9 mouse cellular contexts compared by ENCODE assay signal in the genomic region with DNA sequence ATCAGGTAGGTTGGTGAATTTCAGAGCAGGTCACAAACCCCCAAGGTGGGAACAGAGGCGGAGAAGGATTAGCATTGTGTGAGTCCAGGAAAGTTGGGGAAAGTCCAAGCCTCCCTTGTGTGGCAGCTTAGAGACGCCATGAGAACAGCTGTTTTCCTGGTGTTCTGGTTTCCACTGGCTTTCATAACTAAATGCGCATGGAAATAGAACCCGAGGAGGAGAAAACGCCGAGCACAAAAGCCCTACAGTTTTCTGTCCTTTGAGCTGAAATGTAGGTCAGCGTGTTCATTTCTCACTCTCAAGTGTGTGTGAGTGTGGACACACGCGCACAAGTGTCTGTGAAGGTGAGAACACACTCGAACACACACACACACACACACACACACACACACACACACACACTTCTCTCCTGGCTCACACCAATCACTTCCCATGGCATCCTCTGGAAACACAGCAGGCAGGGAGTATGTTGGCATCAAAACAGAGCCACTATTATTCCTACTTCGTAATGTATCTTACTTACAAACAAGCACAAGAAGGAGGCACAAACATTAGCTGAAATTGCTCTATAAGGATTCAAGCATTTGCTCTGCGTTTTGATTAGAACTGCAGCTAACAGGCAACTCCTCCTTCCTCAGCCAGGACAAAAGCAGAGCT. TPM values are rescaled to one million over a fixed set of nuclear protein-coding genes. Genes with fewer than 3 reads are reported as not detected.
DNase-seq lines count a peak whose midpoint lies in the region; ATAC-seq and TF ChIP-seq lines count a peak whose summit lies in the region.
"Had no signal": no experiment of that assay in that cellular context is flagged by ENCODE, and none has a peak within 500 bp of the region (broad histone marks: within the 10 kb centered on the region; RNA-seq: fewer than 3 reads in every experiment).

No protein-coding gene starts in this region.

- H3K4me3 ChIP-seq in heart, embryonic 14.5 days (ENCODE audit: control insufficient read depth in 1 of 2, insufficient read depth in 1 of 2, low read depth in 1 of 2, low read length in 2 of 2), result no peak overlapping the region
- no peak overlapping the region for H3K4me3 ChIP-seq in embryonic facial prominence, embryonic 13.5 days
- H3K4me3 ChIP-seq in kidney, postnatal 0 days (replicated peaks; ENCODE audit: low read depth, low read length), result no peak overlapping the region
- H3K4me3 ChIP-seq in midbrain, embryonic 13.5 days (replicated peaks), result no peak overlapping the region
- no peak overlapping the region for H3K4me3 ChIP-seq in lung, adult 2 months (replicated peaks; ENCODE audit: extremely low read depth, low read depth, low read length)
- H3K4me3 ChIP-seq in liver, embryonic 12.5 days, result no peak overlapping the region

- no peaks in the 10 kb centered on the region for H3K36me3 ChIP-seq in heart, embryonic 14.5 days (ENCODE audit: control insufficient read depth, insufficient read depth, low read length)
- H3K36me3 ChIP-seq in embryonic facial prominence, embryonic 13.5 days, result no peaks in the 10 kb centered on the region
- no peaks in the 10 kb centered on the region for H3K36me3 ChIP-seq in kidney, postnatal 0 days (ENCODE audit: insufficient read depth, low read length)
- H3K36me3 ChIP-seq in midbrain, embryonic 13.5 days, result no peaks in the 10 kb centered on the region
- H3K36me3 ChIP-seq in liver, embryonic 12.5 days, result no peaks in the 10 kb centered on the region

- no peak overlapping the region for H3K9ac ChIP-seq in heart, embryonic 14.5 days (ENCODE audit: low read length)
- 0 out of 2 replicates have a peak overlapping the region, but pooled peaks have one; percentile 32 for H3K9ac ChIP-seq in embryonic facial prominence, embryonic 13.5 days
- no peak overlapping the region for H3K9ac ChIP-seq in kidney, postnatal 0 days (ENCODE audit: low read depth, low read length)
- H3K9ac ChIP-seq in midbrain, embryonic 13.5 days (replicated peaks), result no peak overlapping the region
- H3K9ac ChIP-seq in liver, embryonic 12.5 days, result no peak overlapping the region

- H3K27ac ChIP-seq in heart, embryonic 14.5 days (replicated peaks in 1 of 2; ENCODE audit: control insufficient read depth in 1 of 2, insufficient read depth in 1 of 2, low read depth in 2 of 2, low read length in 2 of 2), result peak overlapping the region; percentile 16 to 50; a peak in 2 of 4 replicates
- peak overlapping the region; percentile 87 for H3K27ac ChIP-seq in embryonic facial prominence, embryonic 13.5 days
- peak overlapping the region; percentile 70 for H3K27ac ChIP-seq in kidney, postnatal 0 days
- H3K27ac ChIP-seq in midbrain, embryonic 13.5 days, result no peak overlapping the region
- H3K27ac ChIP-seq in liver, embryonic 12.5 days, result no peak overlapping the region

- 63% methylated on average over 12 of the region's 12 CpGs for WGBS in heart, embryonic 14.5 days
- WGBS in embryonic facial prominence, embryonic 13.5 days, result 36% methylated on average over 12 of the region's 12 CpGs
- WGBS in kidney, postnatal 0 days, result 67% methylated on average over 12 of the region's 12 CpGs
- WGBS in midbrain, embryonic 13.5 days, result 38% methylated on average over 12 of the region's 12 CpGs
- 54% methylated on average over 12 of the region's 12 CpGs for WGBS in lung, adult 2 months
- WGBS in liver, embryonic 12.5 days (ENCODE audit: insufficient replicate concordance), result 77% methylated on average over 12 of the region's 12 CpGs

- no peaks in the 10 kb centered on the region for H3K27me3 ChIP-seq in heart, embryonic 14.5 days (ENCODE audit: control insufficient read depth, insufficient read depth, low read length)
- H3K27me3 ChIP-seq in embryonic facial prominence, embryonic 13.5 days, result no peaks in the 10 kb centered on the region
- no peaks in the 10 kb centered on the region for H3K27me3 ChIP-seq in kidney, postnatal 0 days (ENCODE audit: insufficient read depth, low read length)
- no peaks in the 10 kb centered on the region for H3K27me3 ChIP-seq in midbrain, embryonic 13.5 days
- no peaks in the 10 kb centered on the region for H3K27me3 ChIP-seq in liver, embryonic 12.5 days (replicated peaks)

- no peak for TF ChIP-seq POLR2A in lung, adult 2 months (IDR thresholded peaks at IDR 0.05; ENCODE audit: borderline replicate concordance, extremely low read depth, low read depth, low read length)

- no peak for DNase-seq in heart, postnatal 36 days
- DNase-seq in kidney, postnatal 0 days (ENCODE audit: low spot score), result no peak
- DNase-seq in ovary, adult 18-20 months (ENCODE audit: low spot score), result no peak
- DNase-seq in lung, adult 2 months, result no peak

- peaks cover 17 to 25% of the 10 kb centered on the region in 2 experiments for H3K4me1 ChIP-seq in heart, embryonic 14.5 days (ENCODE audit: control insufficient read depth in 2 of 2, insufficient read depth in 2 of 2, low read length in 2 of 2)
- peaks cover 31% of the 10 kb centered on the region for H3K4me1 ChIP-seq in embryonic facial prominence, embryonic 13.5 days
- 0 out of 2 replicates have a peak, but pooled peaks cover 7% of the 10 kb centered on the region for H3K4me1 ChIP-seq in kidney, postnatal 0 days (replicated peaks; ENCODE audit: insufficient read depth, low read length)
- H3K4me1 ChIP-seq in midbrain, embryonic 13.5 days (replicated peaks), result peaks cover 27% of the 10 kb centered on the region
- no peaks in the 10 kb centered on the region for H3K4me1 ChIP-seq in lung, adult 2 months (ENCODE audit: control insufficient read depth, insufficient read depth, low read length)
- H3K4me1 ChIP-seq in liver, embryonic 12.5 days, result peaks cover 7% of the 10 kb centered on the region; the same call in 1 of the 2 replicates

- H3K9me3 ChIP-seq in heart, embryonic 14.5 days (ENCODE audit: control insufficient read depth, low read length), result no peaks in the 10 kb centered on the region
- H3K9me3 ChIP-seq in embryonic facial prominence, embryonic 13.5 days, result no peaks in the 10 kb centered on the region
- no peaks in the 10 kb centered on the region for H3K9me3 ChIP-seq in kidney, postnatal 0 days (replicated peaks; ENCODE audit: low read length)
- no peaks in the 10 kb centered on the region for H3K9me3 ChIP-seq in midbrain, embryonic 13.5 days
- no peaks in the 10 kb centered on the region for H3K9me3 ChIP-seq in liver, embryonic 12.5 days (replicated peaks)

- intact Hi-C loops in heart, postnatal 36 days (cut with DNase I), result no loop called here

- no peak for ATAC-seq in heart, embryonic 14.5 days (ENCODE audit: insufficient number of reproducible peaks, insufficient read depth, low FRiP score, low read depth)
- ATAC-seq in embryonic facial prominence, embryonic 13.5 days (ENCODE audit: insufficient number of reproducible peaks, insufficient read depth, low FRiP score, low TSS enrichment, low read depth), result 0 out of 2 replicates have a peak, but pooled peaks have one; percentile 44
- no peak for ATAC-seq in kidney, postnatal 0 days (replicated peaks; ENCODE audit: low FRiP score, low read depth)
- peak; percentile 53; the same call in 1 of the 2 replicates for ATAC-seq in midbrain, embryonic 13.5 days
- no peak for ATAC-seq in liver, embryonic 12.5 days

- H3K4me2 ChIP-seq in heart, embryonic 14.5 days (ENCODE audit: low read length), result no peak overlapping the region
- H3K4me2 ChIP-seq in embryonic facial prominence, embryonic 13.5 days, result peak overlapping the region; percentile 28
- H3K4me2 ChIP-seq in kidney, postnatal 0 days (ENCODE audit: low read length), result no peak overlapping the region
- no peak overlapping the region for H3K4me2 ChIP-seq in midbrain, embryonic 13.5 days (replicated peaks)
- no peak overlapping the region for H3K4me2 ChIP-seq in liver, embryonic 12.5 days

- no peak for TF ChIP-seq CTCF in kidney, postnatal 0 days (IDR thresholded peaks at IDR 0.05; ENCODE audit: low read depth)
- no peak for TF ChIP-seq CTCF in lung, adult 2 months (IDR thresholded peaks at IDR 0.05; ENCODE audit: insufficient read depth, low read length)

RNA-seq across cellular contexts. Expression of a gene that starts 42.6 kb away (rescaled TPM):
- 0.80 and 1.5 TPM in 2 replicates for polyA plus RNA-seq in heart, embryonic 14.5 days (2014; fragmentation: Nextera tagmentation; extraction: Ambion mirVana)
- under 1 TPM in 1 of 2 experiments, not detected in 1; 0.22 TPM for total RNA-seq in heart, postnatal 36 days (2021)
- polyA plus RNA-seq in embryonic facial prominence, embryonic 13.5 days (2015; fragmentation: Nextera tagmentation; extraction: Ambion mirVana), result 2.3 and 4.2 TPM in 2 replicates
- 16.9 and 18.2 TPM in 2 replicates for polyA plus RNA-seq in kidney, postnatal 0 days (2015; fragmentation: Nextera tagmentation; extraction: Ambion mirVana)
- 0.82 and 0.86 TPM in 2 replicates for polyA plus RNA-seq in midbrain, embryonic 13.5 days (2015; fragmentation: Nextera tagmentation; extraction: Ambion mirVana)
- 17.6 and 23.2 TPM in 2 replicates for polyA plus RNA-seq in lung, adult 2 months (2012; rRNA removed)
- 3.7 and 3.9 TPM in 2 replicates for polyA plus RNA-seq in liver, embryonic 12.5 days (2016; fragmentation: Nextera tagmentation; extraction: Ambion mirVana)
- total RNA-seq: neutrophil, adult 5-6 weeks had no signal

Comparison
In these comparisons a context has a peak if more than half of its experiments do, and no peak if none do; other contexts are left out.
1. ATAC-seq: peak in embryonic facial prominence, embryonic 13.5 days (single experiment) and midbrain, embryonic 13.5 days (single experiment); none in heart, embryonic 14.5 days (single experiment), kidney, postnatal 0 days (single experiment) and liver, embryonic 12.5 days (single experiment).
2. H3K27ac ChIP-seq: peak in heart, embryonic 14.5 days (2 of 2), embryonic facial prominence, embryonic 13.5 days (single experiment) and kidney, postnatal 0 days (single experiment); none in midbrain, embryonic 13.5 days (single experiment) and liver, embryonic 12.5 days (single experiment).